Comparison of ENCODE assay signal across 24 mouse cellular contexts in the genomic region with DNA sequence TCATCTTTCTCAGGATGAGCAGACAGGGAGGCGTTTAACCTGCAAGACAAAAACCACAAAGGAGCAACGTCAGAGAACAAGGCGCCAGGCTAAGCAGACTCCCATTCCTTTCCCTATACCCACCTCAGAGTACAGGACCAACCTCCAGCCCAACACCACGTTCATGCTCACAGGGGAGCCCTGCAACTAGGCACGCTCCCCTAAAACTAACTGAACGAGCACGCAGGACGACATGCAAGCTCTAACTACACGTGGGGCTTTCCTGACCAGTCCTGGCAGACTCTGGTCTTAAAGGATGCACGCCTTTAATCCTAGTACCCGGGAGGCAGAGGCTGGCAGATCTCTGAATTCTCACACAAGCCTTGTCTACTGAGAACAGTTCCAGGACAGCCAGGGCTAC. TPM values are rescaled to one million over a fixed set of nuclear protein-coding genes. Genes with fewer than 3 reads are reported as not detected.
DNase-seq lines count a peak whose midpoint lies in the region; TF ChIP-seq lines count a peak whose summit lies in the region.
"Had no signal": no experiment of that assay in that cellular context is flagged by ENCODE, and none has a peak within 500 bp of the region (broad histone marks: within the 10 kb centered on the region; RNA-seq: fewer than 3 reads in every experiment).

No protein-coding gene starts in this region.

- peak; percentile 10 for DNase-seq in cerebellum, adult 11-12 months
- no peak for DNase-seq in cerebellum, adult 11 months
- DNase-seq in testis, postnatal 14 days (ENCODE audit: low spot score) = no peak
- no peak for DNase-seq in ES-E14 (ENCODE audit: low read depth, low spot score)
- no peak for DNase-seq in embryonic facial prominence, embryonic 10.5 days (ENCODE audit: low spot score)
- DNase-seq in left cerebral cortex, adult 18-20 months (ENCODE audit: low spot score in 2 of 2) = no peak
- DNase-seq: adrenal gland, postnatal 10 days; adrenal gland, postnatal 36 days; cerebellum, adult 18-20 months; cerebellum, adult 9-10 months; cerebellum, postnatal 14 days; forebrain, postnatal 0 days; gastrocnemius, adult 2 months; gastrocnemius, postnatal 14 days; heart, adult 18-20 months; heart, postnatal 14 days; heart, postnatal 4 days had no signal

- H3K9ac ChIP-seq in ES-E14 (ENCODE audit: insufficient read depth, low read depth, low read length, poor library complexity, severe bottlenecking) = peak overlapping the region; percentile 4; the same call in 1 of the 2 replicates
- H3K9ac ChIP-seq: embryonic facial prominence, embryonic 12.5 days; embryonic facial prominence, embryonic 15.5 days; forebrain, postnatal 0 days; heart, embryonic 12.5 days; heart, embryonic 15.5 days; hindbrain, embryonic 14.5 days had no signal

- peaks cover 2% of the 10 kb centered on the region for H3K36me3 ChIP-seq in testis, adult 2 months (ENCODE audit: control insufficient read depth, insufficient read depth, low read length)
- peaks cover 25% of the 10 kb centered on the region for H3K36me3 ChIP-seq in ES-E14 (ENCODE audit: control insufficient read depth, insufficient read depth, low read length, poor library complexity, severe bottlenecking)
- peaks cover 47% of the 10 kb centered on the region for H3K36me3 ChIP-seq in embryonic facial prominence, embryonic 10.5 days (replicated peaks)

- H3K27me3 ChIP-seq in testis, adult 2 months (ENCODE audit: control insufficient read depth, insufficient read depth, low read length) = no peaks in the 10 kb centered on the region
- H3K27me3 ChIP-seq in embryonic facial prominence, embryonic 10.5 days (replicated peaks; ENCODE audit: low read depth, poor library complexity, severe bottlenecking) = no peaks in the 10 kb centered on the region
- H3K27me3 ChIP-seq: embryonic facial prominence, embryonic 12.5 days; embryonic facial prominence, embryonic 15.5 days; heart, embryonic 12.5 days; heart, embryonic 15.5 days had no signal

- no peak for TF ChIP-seq CTCF in testis, adult 2 months (IDR thresholded peaks at IDR 0.05; ENCODE audit: control insufficient read depth, insufficient read depth, insufficient replicate concordance, low read depth, low read length)

- WGBS in embryonic facial prominence, embryonic 10.5 days = 87% methylated on average over 11 of the region's 11 CpGs

- no peak for TF ChIP-seq POLR2A in testis, adult 2 months (IDR thresholded peaks at IDR 0.05; ENCODE audit: control insufficient read depth, low read depth, low read length)

- peak overlapping the region; percentile 90 for H3K4me3 ChIP-seq in testis, adult 2 months (ENCODE audit: control insufficient read depth, low read depth, low read length)
- H3K4me3 ChIP-seq in ES-E14 (ENCODE audit: insufficient read depth in 1 of 2, low read depth in 1 of 2, low read length in 2 of 2, poor library complexity in 1 of 2, severe bottlenecking in 1 of 2) = peak overlapping the region; percentile 31 to 45; a peak in 2 of 4 replicates
- no peak overlapping the region for H3K4me3 ChIP-seq in embryonic facial prominence, embryonic 10.5 days
- H3K4me3 ChIP-seq: embryonic facial prominence, embryonic 12.5 days; embryonic facial prominence, embryonic 15.5 days; gastrocnemius, adult 2 months; heart, embryonic 12.5 days; heart, embryonic 15.5 days had no signal

- H3K9me3 ChIP-seq in ES-E14 (ENCODE audit: control insufficient read depth, insufficient read depth, low read depth, low read length) = no peaks in the 10 kb centered on the region
- H3K9me3 ChIP-seq in embryonic facial prominence, embryonic 10.5 days = no peaks in the 10 kb centered on the region
- H3K9me3 ChIP-seq: embryonic facial prominence, embryonic 12.5 days; embryonic facial prominence, embryonic 15.5 days; heart, embryonic 12.5 days; heart, embryonic 15.5 days had no signal

- H3K27ac ChIP-seq in testis, adult 2 months (ENCODE audit: control insufficient read depth, insufficient read depth, low read depth, low read length) = no peak overlapping the region
- no peak overlapping the region for H3K27ac ChIP-seq in ES-E14 (ENCODE audit: insufficient read depth, low read depth, low read length, poor library complexity, severe bottlenecking)
- no peak overlapping the region for H3K27ac ChIP-seq in embryonic facial prominence, embryonic 10.5 days (replicated peaks)
- H3K27ac ChIP-seq: embryonic facial prominence, embryonic 12.5 days; embryonic facial prominence, embryonic 15.5 days; gastrocnemius, adult 2 months; heart, embryonic 15.5 days; hindbrain, embryonic 14.5 days; hindbrain, postnatal 0 days had no signal

- H3K4me1 ChIP-seq in testis, adult 2 months (ENCODE audit: control insufficient read depth, insufficient read depth, low read length) = no peaks in the 10 kb centered on the region
- no peaks in the 10 kb centered on the region; a peak in 1 of 4 replicates for H3K4me1 ChIP-seq in ES-E14 (ENCODE audit: control insufficient read depth in 2 of 2, insufficient read depth in 2 of 2, low read length in 2 of 2, poor library complexity in 1 of 2)
- H3K4me1 ChIP-seq in embryonic facial prominence, embryonic 10.5 days = no peaks in the 10 kb centered on the region
- H3K4me1 ChIP-seq: embryonic facial prominence, embryonic 12.5 days; embryonic facial prominence, embryonic 15.5 days; heart, embryonic 12.5 days; heart, embryonic 15.5 days had no signal

- in situ Hi-C loops in ES-E14 (cut with MboI; ENCODE audit: low sequenced_read_pairs in 2 of 2, unreplicated experiment in 2 of 2) = no loop called here

TF ChIP-seq in ES-E14, 5 proteins besides CTCF, POLR2A, EP300 and RAD21:
- no peak for TF ChIP-seq ZC3H11A (IDR thresholded peaks at IDR 0.05; ENCODE audit: borderline replicate concordance, low read depth, low read length)
- no peak for TF ChIP-seq HCFC1 (IDR thresholded peaks at IDR 0.05; ENCODE audit: borderline replicate concordance, insufficient read depth, low read length)
- no peak for TF ChIP-seq ZNF384 (IDR thresholded peaks at IDR 0.05; ENCODE audit: low read depth, low read length)
- no peak for TF ChIP-seq CHD2 (IDR thresholded peaks at IDR 0.05; ENCODE audit: low read depth, low read length)
- TF ChIP-seq MAFK (IDR thresholded peaks at IDR 0.05; ENCODE audit: insufficient read depth, low read depth, low read length) = no peak

RNA-seq across cellular contexts. Expression of a gene that starts 8.0 kb away (rescaled TPM):
- 12.5 and 13.6 TPM in 2 replicates for polyA plus RNA-seq in testis, adult 2 months (2012; rRNA removed)
- total RNA-seq in ES-E14 (2012; rRNA removed) = 65.9 and 84.3 TPM in 2 replicates
- 67.3 and 71.2 TPM in 2 replicates for polyA plus RNA-seq in embryonic facial prominence, embryonic 10.5 days (2016; fragmentation: Nextera tagmentation; extraction: Ambion mirVana)
- 10 to 100 TPM; 25.8 to 30.5 TPM for total RNA-seq in left cerebral cortex, adult 18-20 months (2021)
